Mouse (Mus musculus): ENCODE measurements around the gene Ppil6.

GRCm38 (mm10) chr10:41489294-41489693, 945 bp upstream of the Ppil6 start:
- TF ChIP-seq POLR2A (IDR thresholded peaks at IDR 0.05; ENCODE audit: low read depth, low read length) (no peak), CTCF (IDR thresholded peaks at IDR 0.05; ENCODE audit: borderline replicate concordance, insufficient read depth, low read length) (no peak)
